Comparison of ENCODE assay signal across 25 mouse cellular contexts in genomic region chr16:63170101-63170500, GRCm38 (mm10).
"Had no signal": no experiment of that assay in that cellular context is flagged by ENCODE, and none has a peak within 500 bp of the region (broad histone marks: within the 10 kb centered on the region; RNA-seq: fewer than 3 reads in every experiment).

No protein-coding gene starts in this region.

- H3K4me2 ChIP-seq: heart, embryonic 13.5 days; heart, embryonic 15.5 days; hindbrain, embryonic 12.5 days; hindbrain, embryonic 14.5 days; intestine, embryonic 15.5 days; limb, embryonic 12.5 days; liver, embryonic 11.5 days; liver, embryonic 13.5 days had no signal

- H3K4me3 ChIP-seq: gastrocnemius, adult 2 months; heart, embryonic 10.5 days; heart, embryonic 13.5 days; heart, embryonic 15.5 days; hindbrain, embryonic 10.5 days; hindbrain, embryonic 12.5 days; intestine, embryonic 15.5 days; layer of hippocampus, adult 2 months; left cerebral cortex, adult 2 months; limb, embryonic 10.5 days; limb, embryonic 12.5 days; liver, embryonic 13.5 days had no signal

- H3K9ac ChIP-seq: heart, embryonic 13.5 days; heart, embryonic 15.5 days; hindbrain, embryonic 12.5 days; hindbrain, embryonic 14.5 days; intestine, embryonic 15.5 days; limb, embryonic 12.5 days; liver, embryonic 13.5 days had no signal

- DNase-seq: gastrocnemius, adult 2 months; gastrocnemius, postnatal 10 days; gastrocnemius, postnatal 25 days; kidney, adult 18-20 months; kidney, adult 8-10 months; kidney, postnatal 10 days; kidney, postnatal 25 days; kidney, postnatal 4 days; liver; liver, embryonic 13.5 days had no signal

- H3K27me3 ChIP-seq: heart, embryonic 13.5 days; heart, embryonic 15.5 days; hindbrain, embryonic 12.5 days; intestine, embryonic 15.5 days; limb, embryonic 12.5 days; liver, embryonic 13.5 days had no signal

- H3K4me1 ChIP-seq: heart, embryonic 10.5 days; heart, embryonic 13.5 days; heart, embryonic 15.5 days; hindbrain, embryonic 10.5 days; hindbrain, embryonic 12.5 days; intestine, embryonic 15.5 days; liver, embryonic 13.5 days had no signal

- H3K27ac ChIP-seq: gastrocnemius, adult 2 months; heart, embryonic 10.5 days; heart, embryonic 13.5 days; heart, embryonic 15.5 days; hindbrain, embryonic 10.5 days; hindbrain, embryonic 12.5 days; hindbrain, embryonic 14.5 days; intestine, embryonic 15.5 days; layer of hippocampus, adult 2 months; left cerebral cortex, adult 2 months; limb, embryonic 10.5 days; limb, embryonic 12.5 days; liver, embryonic 13.5 days had no signal

- H3K36me3 ChIP-seq: heart, embryonic 10.5 days; heart, embryonic 13.5 days; heart, embryonic 15.5 days; hindbrain, embryonic 10.5 days; hindbrain, embryonic 12.5 days; intestine, embryonic 15.5 days; limb, embryonic 10.5 days; limb, embryonic 12.5 days; liver, embryonic 13.5 days had no signal

- H3K9me3 ChIP-seq: heart, embryonic 10.5 days; heart, embryonic 13.5 days; heart, embryonic 15.5 days; hindbrain, embryonic 10.5 days; hindbrain, embryonic 12.5 days; intestine, embryonic 15.5 days; limb, embryonic 10.5 days; limb, embryonic 12.5 days; liver, embryonic 13.5 days had no signal

- ATAC-seq: hindbrain, embryonic 16.5 days; inflammation-experienced regulatory T-cells, adult 6 months; intestine, embryonic 15.5 days; intestine, postnatal 0 days had no signal
